Mouse (Mus musculus) spleen, adult 2 months (tissue): Measurements from ENCODE around the gene Sdk1.

Source experiments
- CTCF ChIP-seq: fragments of 200-500 bp; IDR thresholded peaks from 2 replicates; pipeline ENCODE4 v1.5.1; 2011; ENCODE audit warnings: mild to moderate bottlenecking, inconsistent platforms; ENCODE audit not compliant: insufficient read depth, insufficient read length, insufficient replicate concordance; ENCODE audit errors: extremely low read depth
- POLR2A ChIP-seq: fragments of 200-500 bp; IDR thresholded peaks from 2 replicates; pipeline ENCODE4 v1.6.1; 2011; ENCODE audit warnings: low read depth, low read length, inconsistent platforms

DNA sequence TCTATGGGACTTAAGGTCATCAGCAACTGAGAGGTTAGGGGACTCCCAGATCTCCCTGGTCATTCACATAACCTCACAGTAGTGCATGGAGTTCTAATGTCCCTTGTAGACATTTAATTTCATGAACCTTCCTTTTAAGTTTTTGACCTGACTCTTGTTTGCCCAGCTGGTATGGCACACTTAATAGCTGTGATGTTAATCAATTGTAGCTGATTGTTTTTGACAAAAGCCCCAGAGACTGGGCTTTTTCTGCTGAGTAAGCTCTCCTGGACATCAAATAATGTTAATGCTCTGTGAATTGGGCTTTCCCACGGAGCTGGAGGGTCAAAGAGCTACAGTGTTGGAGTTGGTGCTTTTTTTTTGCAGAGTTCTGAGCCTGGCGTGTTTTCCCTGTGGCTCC, 121.4 kb downstream of the Sdk1 start:
- no peak for TF ChIP-seq CTCF
- no peak for TF ChIP-seq POLR2A
